Mouse (Mus musculus) left cerebral cortex, postnatal 4 days (tissue): ENCODE data around the gene Capzb. TPM values are rescaled to one million over a fixed set of nuclear protein-coding genes. Genes with fewer than 3 reads are reported as not detected.

Experiments used
- DNase-seq: peaks from one replicate; pipeline ENCODE4 v3.0.0-alpha.2; 2022
- intact Hi-C: fragments of 180-260 bp; cut with DNase I; formaldehyde crosslinking; loops from one replicate; pipeline ENCODE4 v1.15.1; 2025
- total RNA-seq, 2 experiments: library from RNA; stranded (reverse); gene quantifications; 2 replicates each; pipeline ENCODE4 v1.2.3; 2021

The Capzb gene
- total RNA-seq, 2 experiments from 2014 or later = 298 to 302 TPM

GRCm38 (mm10) chr4:139256708-139257107 is 64.0 kb downstream of the Capzb start:
- DNase-seq = no peak
- intact Hi-C loops = loop anchor here (10.0 kb wide), 1 partner anchor 172 kb away; no protein-coding TSS in a partner anchor

GRCm38 (mm10) chr4:139258621-139259301 is 66.1 kb downstream of the Capzb start:
- DNase-seq = no peak
- intact Hi-C loops = loop anchor here (10.0 kb wide), 1 partner anchor 174 kb away; no protein-coding TSS in a partner anchor

GRCm38 (mm10) chr4:139259302-139259871 is 66.7 kb downstream of the Capzb start:
- no peak for DNase-seq
- intact Hi-C loops = loop anchor here (10.0 kb wide), 1 partner anchor 175 kb away; no protein-coding TSS in a partner anchor

GRCm38 (mm10) chr4:139262981-139263380 is 70.3 kb downstream of the Capzb start:
- DNase-seq = no peak
- intact Hi-C loops = no loop called here

GRCm38 (mm10) chr4:139265783-139266499 is 73.2 kb downstream of the Capzb start:
- intact Hi-C loops = no loop called here

GRCm38 (mm10) chr4:139266500-139266865 is 73.8 kb downstream of the Capzb start:
- no peak for DNase-seq
- intact Hi-C loops = no loop called here

More at GRCm38 (mm10) chr4:139265783-139266499, 73.2 kb downstream of the Capzb start:
- peak; percentile 70 for DNase-seq

GRCm38 (mm10) chr4:139267335-139267734 is 74.6 kb downstream of the Capzb start:
- intact Hi-C loops = no loop called here
- DNase-seq = no peak

GRCm38 (mm10) chr4:139268242-139268641 is 75.5 kb downstream of the Capzb start:
- intact Hi-C loops = no loop called here
- peak; percentile 44 for DNase-seq

GRCm38 (mm10) chr4:139270168-139270567 is 77.5 kb downstream of the Capzb start:
- intact Hi-C loops = no loop called here
- DNase-seq = no peak

- no peak for DNase-seq
- intact Hi-C loops = no loop called here
Measured at GRCm38 (mm10) chr4:139271562-139271961, 78.9 kb downstream of the Capzb start.

- intact Hi-C loops = no loop called here
Measured at GRCm38 (mm10) chr4:139272951-139273680, 80.4 kb downstream of the Capzb start.

GRCm38 (mm10) chr4:139274573-139274972 is 81.9 kb downstream of the Capzb start:
- intact Hi-C loops = no loop called here

More at GRCm38 (mm10) chr4:139272951-139273680, 80.4 kb downstream of the Capzb start:
- no peak for DNase-seq

GRCm38 (mm10) chr4:139276411-139276810 is 83.7 kb downstream of the Capzb start:
- no peak for DNase-seq
- intact Hi-C loops = no loop called here

More at GRCm38 (mm10) chr4:139274573-139274972, 81.9 kb downstream of the Capzb start:
- no peak for DNase-seq

- intact Hi-C loops = loop anchor here (10.0 kb wide), 1 partner anchor 196 kb away; no protein-coding TSS in a partner anchor
- DNase-seq = no peak
Measured at GRCm38 (mm10) chr4:139280530-139280929, 87.8 kb downstream of the Capzb start.

- intact Hi-C loops = loop anchor here (10.0 kb wide), 1 partner anchor 197 kb away; no protein-coding TSS in a partner anchor
Measured at GRCm38 (mm10) chr4:139281791-139282345, 89.2 kb downstream of the Capzb start.

GRCm38 (mm10) chr4:139282955-139283417 is 90.3 kb downstream of the Capzb start:
- peak; percentile 65 for DNase-seq
- intact Hi-C loops = loop anchor here (10.0 kb wide), 1 partner anchor 198 kb away; no protein-coding TSS in a partner anchor

More at GRCm38 (mm10) chr4:139281791-139282345, 89.2 kb downstream of the Capzb start:
- no peak for DNase-seq

- no peak for DNase-seq
- intact Hi-C loops = loop anchor here (10.0 kb wide), 1 partner anchor 200 kb away; no protein-coding TSS in a partner anchor
Measured at GRCm38 (mm10) chr4:139284877-139285276, 92.2 kb downstream of the Capzb start.

GRCm38 (mm10) chr4:139286234-139286633 is 93.5 kb downstream of the Capzb start:
- intact Hi-C loops = loop anchor here (10.0 kb wide), 1 partner anchor 201 kb away; no protein-coding TSS in a partner anchor
- DNase-seq = no peak

- intact Hi-C loops = loop anchor here (10.0 kb wide), 1 partner anchor 202 kb away; no protein-coding TSS in a partner anchor
- peak; percentile 81 for DNase-seq
Measured at GRCm38 (mm10) chr4:139287122-139287863, 94.6 kb downstream of the Capzb start.
